Mouse (Mus musculus): ENCODE measurements around the gene Tnk2. TPM values are rescaled to one million over a fixed set of nuclear protein-coding genes. Genes with fewer than 3 reads are reported as not detected.

Gene Tnk2
- total and polyA plus RNA-seq, 3 experiments = 14.7 to 62.2 (median 31.9) TPM

- no peak overlapping the region for H3K4me2 ChIP-seq (ENCODE audit: insufficient read depth, low read depth, poor library complexity, severe bottlenecking)
- H3K4me1 ChIP-seq (ENCODE audit: control insufficient read depth in 1 of 2, insufficient read depth in 2 of 2) = peaks cover 16 to 35% of the 10 kb centered on the region in 2 experiments
- DNase-seq (ENCODE audit: extremely low read depth) = no peak
- no peak overlapping the region for H3K4me3 ChIP-seq (replicated peaks in 1 of 3; ENCODE audit: low read depth in 2 of 3, low read length in 2 of 3, poor library complexity in 1 of 3)
- H3K27me3 ChIP-seq (replicated peaks) = no peaks in the 10 kb centered on the region
- H3K27ac ChIP-seq (ENCODE audit: insufficient read depth, low read depth) = no peak overlapping the region
- in situ Hi-C loops (cut with MboI; ENCODE audit: low pct_ligation_motif_present, low pct_unique_long_range_greater_than_20kb, low sequenced_read_pairs) = no loop called here
- no peaks in the 10 kb centered on the region for H3K9me3 ChIP-seq (replicated peaks; ENCODE audit: low read length)
- dilution Hi-C loops (cut with MboI; ENCODE audit: extremely low pct_ligation_motif_present, extremely low pct_unique_long_range_greater_than_20kb, low sequenced_read_pairs) = no loop called here
- H3K79me2 ChIP-seq (replicated peaks; ENCODE audit: control insufficient read depth, extremely low read depth, insufficient read depth, poor library complexity, severe bottlenecking) = 0 out of 2 replicates have a peak, but pooled peaks cover under 1% of the 10 kb centered on the region
- H3K36me3 ChIP-seq (replicated peaks in 1 of 2; ENCODE audit: control insufficient read depth in 1 of 2, insufficient read depth in 1 of 2, low read length in 1 of 2) = peaks cover 67 to 96% of the 10 kb centered on the region in 2 experiments
- TF ChIP-seq ZNF384 (IDR thresholded peaks at IDR 0.05; ENCODE audit: low read depth, low read length) = no peak
- TF ChIP-seq POLR2AphosphoS2 (IDR thresholded peaks at IDR 0.05; ENCODE audit: low read depth, low read length) = no peak
- TF ChIP-seq ELF1 (IDR thresholded peaks at IDR 0.05; ENCODE audit: low read depth, low read length) = no peak
- no peak for TF ChIP-seq BHLHE40 (IDR thresholded peaks at IDR 0.05; ENCODE audit: low read depth, low read length)
- no peak for TF ChIP-seq POLR2A (IDR thresholded peaks at IDR 0.05; ENCODE audit: low read depth, low read length)
- no peak for TF ChIP-seq NELFE (IDR thresholded peaks at IDR 0.05; ENCODE audit: low read depth, low read length)
- TF ChIP-seq JUN (IDR thresholded peaks at IDR 0.05; ENCODE audit: insufficient read depth, low read depth, low read length) = no peak
- no peak for TF ChIP-seq CTCF (conservative IDR thresholded peaks at IDR 0.05 in 1 of 2, IDR thresholded peaks at IDR 0.05 in 1 of 2; ENCODE audit: low read depth in 2 of 2, low read length in 2 of 2)
- no peak for TF ChIP-seq RCOR1 (conservative IDR thresholded peaks at IDR 0.05; ENCODE audit: low read depth, low read length)
- no peak for TF ChIP-seq RAD21 (IDR thresholded peaks at IDR 0.05; ENCODE audit: low read depth, low read length)
- TF ChIP-seq MEF2A (IDR thresholded peaks at IDR 0.05; ENCODE audit: borderline replicate concordance, low read depth, low read length) = no peak
- TF ChIP-seq SMC3 (IDR thresholded peaks at IDR 0.05; ENCODE audit: low read depth, low read length) = no peak
- no peak for TF ChIP-seq E2F4 (IDR thresholded peaks at IDR 0.05; ENCODE audit: insufficient replicate concordance, low read depth, low read length)
- TF ChIP-seq KAT2A (IDR thresholded peaks at IDR 0.05; ENCODE audit: insufficient replicate concordance, low read length) = no peak
- no peak for TF ChIP-seq JUND (conservative IDR thresholded peaks at IDR 0.05; ENCODE audit: low read depth, low read length)
- no peak for TF ChIP-seq SIN3A (IDR thresholded peaks at IDR 0.05; ENCODE audit: low read length)
- H3K9ac ChIP-seq (ENCODE audit: insufficient read depth, low read depth) = no peak overlapping the region
Observed at GRCm38 (mm10) chr16:32678812-32679211, 35.1 kb downstream of the Tnk2 start.

- H3K27ac ChIP-seq (ENCODE audit: insufficient read depth, low read depth) = no peak overlapping the region
- no peaks in the 10 kb centered on the region for H3K9me3 ChIP-seq (replicated peaks; ENCODE audit: low read length)
- TF ChIP-seq TCF12 (IDR thresholded peaks at IDR 0.05; ENCODE audit: low read depth, low read length) (no peak), KAT2A (IDR thresholded peaks at IDR 0.05; ENCODE audit: insufficient replicate concordance, low read length) (no peak), ZMIZ1 (IDR thresholded peaks at IDR 0.05; ENCODE audit: low read depth, low read length) (no peak), ZKSCAN1 (IDR thresholded peaks at IDR 0.05; ENCODE audit: borderline replicate concordance, low read depth, low read length) (no peak), PAX5 (IDR thresholded peaks at IDR 0.05; ENCODE audit: low read length) (no peak), GABPA (IDR thresholded peaks at IDR 0.05; ENCODE audit: insufficient replicate concordance, low read depth, low read length) (no peak), IRF4 (IDR thresholded peaks at IDR 0.05; ENCODE audit: low read depth, low read length) (no peak), MEF2A (IDR thresholded peaks at IDR 0.05; ENCODE audit: borderline replicate concordance, low read depth, low read length) (no peak)
- DNase-seq (ENCODE audit: extremely low read depth) = no peak
- peaks cover 67 to 85% of the 10 kb centered on the region in 2 experiments for H3K36me3 ChIP-seq (replicated peaks in 1 of 2; ENCODE audit: control insufficient read depth in 1 of 2, insufficient read depth in 1 of 2, low read length in 1 of 2)
- peaks cover 10 to 23% of the 10 kb centered on the region in 2 experiments for H3K4me1 ChIP-seq (ENCODE audit: control insufficient read depth in 1 of 2, insufficient read depth in 2 of 2)
- no peak overlapping the region for H3K4me3 ChIP-seq (replicated peaks in 1 of 3; ENCODE audit: low read depth in 2 of 3, low read length in 2 of 3, poor library complexity in 1 of 3)
- dilution Hi-C loops (cut with MboI; ENCODE audit: extremely low pct_ligation_motif_present, extremely low pct_unique_long_range_greater_than_20kb, low sequenced_read_pairs) (no loop called here), in situ Hi-C loops (cut with MboI; ENCODE audit: low pct_ligation_motif_present, low pct_unique_long_range_greater_than_20kb, low sequenced_read_pairs) (no loop called here)
- H3K9ac ChIP-seq (ENCODE audit: insufficient read depth, low read depth) = no peak overlapping the region
- no peaks in the 10 kb centered on the region for H3K27me3 ChIP-seq (replicated peaks)
- H3K4me2 ChIP-seq (ENCODE audit: insufficient read depth, low read depth, poor library complexity, severe bottlenecking) = no peak overlapping the region
- no peaks in the 10 kb centered on the region for H3K79me2 ChIP-seq (replicated peaks; ENCODE audit: control insufficient read depth, extremely low read depth, insufficient read depth, poor library complexity, severe bottlenecking)
Observed at GRCm38 (mm10) chr16:32679976-32680375, 36.3 kb downstream of the Tnk2 start.
